In genomic region chr12:102672857-102673839, GRCm38 (mm10) we compare ENCODE assay signal across 14 mouse cellular contexts. TPM values are rescaled to one million over a fixed set of nuclear protein-coding genes. Genes with fewer than 3 reads are reported as not detected.
DNase-seq lines count a peak whose midpoint lies in the region; ATAC-seq lines count a peak whose summit lies in the region.
"Had no signal": no experiment of that assay in that cellular context is flagged by ENCODE, and none has a peak within 500 bp of the region (broad histone marks: within the 10 kb centered on the region; RNA-seq: fewer than 3 reads in every experiment).

No protein-coding gene starts in this region.

- H3K4me2 ChIP-seq in heart, embryonic 11.5 days, result no peak overlapping the region
- H3K4me2 ChIP-seq in intestine, embryonic 15.5 days (replicated peaks), result no peak overlapping the region
- no peak overlapping the region for H3K4me2 ChIP-seq in neural tube, embryonic 15.5 days
- H3K4me2 ChIP-seq: heart, embryonic 15.5 days; stomach, embryonic 15.5 days had no signal

- no peak overlapping the region for H3K9ac ChIP-seq in heart, embryonic 11.5 days (ENCODE audit: low read depth, low read length)
- H3K9ac ChIP-seq in intestine, embryonic 15.5 days, result no peak overlapping the region
- no peak overlapping the region for H3K9ac ChIP-seq in neural tube, embryonic 15.5 days (replicated peaks)
- H3K9ac ChIP-seq: heart, embryonic 15.5 days; liver, postnatal 0 days; stomach, embryonic 15.5 days had no signal

- H3K36me3 ChIP-seq in heart, embryonic 11.5 days (ENCODE audit: control insufficient read depth, insufficient read depth, low read length), result no peaks in the 10 kb centered on the region
- H3K36me3 ChIP-seq in intestine, embryonic 15.5 days, result no peaks in the 10 kb centered on the region
- H3K36me3 ChIP-seq in neural tube, embryonic 15.5 days, result no peaks in the 10 kb centered on the region; the same call in 1 of the 2 replicates
- H3K36me3 ChIP-seq: heart, embryonic 15.5 days; stomach, embryonic 15.5 days had no signal

- no peaks in the 10 kb centered on the region for H3K9me3 ChIP-seq in heart, embryonic 11.5 days (replicated peaks; ENCODE audit: control insufficient read depth, low read length)
- H3K9me3 ChIP-seq in intestine, embryonic 15.5 days, result no peaks in the 10 kb centered on the region
- no peaks in the 10 kb centered on the region for H3K9me3 ChIP-seq in neural tube, embryonic 15.5 days (replicated peaks)
- H3K9me3 ChIP-seq: heart, embryonic 15.5 days; midbrain, embryonic 10.5 days; stomach, embryonic 15.5 days had no signal

- DNase-seq in heart, adult 11 months, result peak; percentile 98
- DNase-seq in urinary bladder, postnatal 14 days (ENCODE audit: low spot score), result peak; percentile 40
- DNase-seq in urinary bladder, postnatal 25 days (ENCODE audit: low spot score), result no peak
- DNase-seq in ovary, postnatal 10 days (ENCODE audit: low spot score), result no peak
- DNase-seq: adrenal gland, postnatal 25 days; left cerebral cortex, postnatal 4 days; liver, postnatal 0 days had no signal

- 75% methylated on average over 20 of the region's 20 CpGs for WGBS in heart, embryonic 11.5 days (ENCODE audit: insufficient replicate concordance)
- 60% methylated on average over 20 of the region's 20 CpGs for WGBS in intestine, embryonic 15.5 days
- 88% methylated on average over 20 of the region's 20 CpGs for WGBS in neural tube, embryonic 15.5 days

- H3K4me3 ChIP-seq in heart, embryonic 11.5 days (ENCODE audit: low read depth, low read length), result no peak overlapping the region
- H3K4me3 ChIP-seq in intestine, embryonic 15.5 days (replicated peaks), result no peak overlapping the region
- H3K4me3 ChIP-seq in neural tube, embryonic 15.5 days (replicated peaks), result no peak overlapping the region
- H3K4me3 ChIP-seq: heart, embryonic 15.5 days; midbrain, embryonic 10.5 days; stomach, embryonic 15.5 days had no signal

- no peaks in the 10 kb centered on the region for H3K4me1 ChIP-seq in heart, embryonic 11.5 days (ENCODE audit: control insufficient read depth, insufficient read depth, low read length)
- H3K4me1 ChIP-seq in intestine, embryonic 15.5 days (replicated peaks), result peaks cover 25% of the 10 kb centered on the region
- peaks cover 21% of the 10 kb centered on the region for H3K4me1 ChIP-seq in neural tube, embryonic 15.5 days

- ATAC-seq in heart, embryonic 11.5 days (replicated peaks; ENCODE audit: insufficient number of reproducible peaks, low FRiP score, low TSS enrichment), result no peak
- peak; percentile 40; the same call in 1 of the 2 replicates for ATAC-seq in intestine, embryonic 15.5 days
- no peak for ATAC-seq in neural tube, embryonic 15.5 days (ENCODE audit: low FRiP score)
- ATAC-seq in erythroid progenitor cell, adult 5-6 weeks (replicated peaks; ENCODE audit: low FRiP score, poor library complexity, severe bottlenecking), result no peak
- ATAC-seq: liver, postnatal 0 days had no signal

- H3K27me3 ChIP-seq in heart, embryonic 11.5 days (ENCODE audit: control insufficient read depth, insufficient read depth, low read length), result no peaks in the 10 kb centered on the region
- no peaks in the 10 kb centered on the region for H3K27me3 ChIP-seq in intestine, embryonic 15.5 days (replicated peaks)
- no peaks in the 10 kb centered on the region for H3K27me3 ChIP-seq in neural tube, embryonic 15.5 days (replicated peaks)
- H3K27me3 ChIP-seq: heart, embryonic 15.5 days; stomach, embryonic 15.5 days had no signal

- no peak overlapping the region for H3K27ac ChIP-seq in heart, embryonic 11.5 days (ENCODE audit: low read depth, low read length)
- H3K27ac ChIP-seq in intestine, embryonic 15.5 days, result no peak overlapping the region
- no peak overlapping the region for H3K27ac ChIP-seq in neural tube, embryonic 15.5 days (replicated peaks)
- H3K27ac ChIP-seq: heart, embryonic 15.5 days; midbrain, embryonic 10.5 days; stomach, embryonic 15.5 days had no signal

RNA-seq across cellular contexts. Expression of gene Itpk1, which starts 31.6 kb away (rescaled TPM):
- 3.2 and 3.5 TPM in 2 replicates for polyA plus RNA-seq in heart, embryonic 11.5 days (2014; fragmentation: Nextera tagmentation; extraction: Ambion mirVana)
- 39.1 and 40.1 TPM in 2 replicates for polyA plus RNA-seq in intestine, embryonic 15.5 days (2015; fragmentation: Nextera tagmentation; extraction: Ambion mirVana)
- polyA plus RNA-seq in neural tube, embryonic 15.5 days (2015; fragmentation: Nextera tagmentation; extraction: Ambion mirVana), result 42.7 TPM in 2 replicates
- 2.5 TPM in 1 of 2 replicates, not detected in the other for total RNA-seq in erythroid progenitor cell, adult 5-6 weeks (2015; ENCODE audit: low replicate concordance)
- total RNA-seq in erythroid progenitor cell, adult 5-6 weeks (2017; ENCODE audit: low replicate concordance), result 0.64 and 0.98 TPM in 2 replicates

Comparison
In these comparisons a context has a peak if more than half of its experiments do, and no peak if none do; other contexts are left out.
1. DNase-seq: peak in heart, adult 11 months (single experiment) and urinary bladder, postnatal 14 days (single experiment); none in urinary bladder, postnatal 25 days (single experiment) and ovary, postnatal 10 days (single experiment).